Comparison of ENCODE assay signal across 14 mouse cellular contexts in genomic region chr3:95677420-95678090, GRCm38 (mm10). TPM values are rescaled to one million over a fixed set of nuclear protein-coding genes. Genes with fewer than 3 reads are reported as not detected.
DNase-seq lines count a peak whose midpoint lies in the region; TF ChIP-seq lines count a peak whose summit lies in the region.
"Had no signal": no experiment of that assay in that cellular context is flagged by ENCODE, and none has a peak within 500 bp of the region (broad histone marks: within the 10 kb centered on the region; RNA-seq: fewer than 3 reads in every experiment).

No protein-coding gene starts in this region.

- intact Hi-C loops in heart, adult 2 months (cut with DNase I) = loop anchor here (5.0 kb wide), 1 partner anchor 90 kb away; the partner anchor contains the start of gene Golph3l
- intact Hi-C loops in heart, postnatal 25 days (cut with DNase I) = loop anchor here (5.0 kb wide), 1 partner anchor 95 kb away; no protein-coding TSS in a partner anchor

- 59% methylated on average over 19 of the region's 19 CpGs for WGBS in heart, adult 2 months

- no peaks in the 10 kb centered on the region for H3K27me3 ChIP-seq in heart, adult 2 months (ENCODE audit: control insufficient read depth, insufficient read depth, low read length)
- no peaks in the 10 kb centered on the region for H3K27me3 ChIP-seq in E14TG2a.4 (ENCODE audit: insufficient read depth, low read length)
- H3K27me3 ChIP-seq: embryonic facial prominence, embryonic 15.5 days; hindbrain, embryonic 15.5 days; midbrain, embryonic 13.5 days; neural tube, embryonic 15.5 days; Patski had no signal

- no peak for TF ChIP-seq POLR2A in heart, adult 2 months (IDR thresholded peaks at IDR 0.05; ENCODE audit: insufficient read depth, low read depth, low read length)

- H3K27ac ChIP-seq in heart, adult 2 months = peak overlapping the region; percentile 96
- H3K27ac ChIP-seq: embryonic facial prominence, embryonic 15.5 days; hindbrain, embryonic 15.5 days; kidney, postnatal 0 days; midbrain, embryonic 13.5 days; neural tube, embryonic 15.5 days had no signal

- no peaks in the 10 kb centered on the region for H3K9me3 ChIP-seq in E14TG2a.4 (ENCODE audit: low read length)
- H3K9me3 ChIP-seq: embryonic facial prominence, embryonic 15.5 days; hindbrain, embryonic 15.5 days; midbrain, embryonic 13.5 days; neural tube, embryonic 15.5 days had no signal

- peak overlapping the region; percentile 27 for H3K9ac ChIP-seq in heart, adult 2 months (ENCODE audit: low read depth, low read length)
- H3K9ac ChIP-seq: embryonic facial prominence, embryonic 15.5 days; hindbrain, embryonic 15.5 days; midbrain, embryonic 13.5 days; neural tube, embryonic 15.5 days had no signal

- peaks cover 34% of the 10 kb centered on the region for H3K4me1 ChIP-seq in heart, adult 2 months (ENCODE audit: control insufficient read depth, insufficient read depth, low read length)
- H3K4me1 ChIP-seq in E14TG2a.4 (replicated peaks; ENCODE audit: low read depth, low read length) = peaks cover 88% of the 10 kb centered on the region

- no peak for DNase-seq in heart, adult 2 months
- no peak for DNase-seq in heart, postnatal 25 days (ENCODE audit: low spot score)
- peak; percentile 17 for DNase-seq in kidney, postnatal 10 days
- no peak for DNase-seq in kidney, adult 9 months
- DNase-seq in R1 (ENCODE audit: low read depth, low spot score) = peak; percentile 32
- DNase-seq in B cell, adult 2 months = no peak
- no peak for DNase-seq in adrenal gland, adult 18-20 months (ENCODE audit: low spot score in 2 of 2)

- TF ChIP-seq EP300 in heart, adult 2 months (IDR thresholded peaks at IDR 0.05; ENCODE audit: insufficient read depth, low read depth, low read length) = no peak

- H3K4me3 ChIP-seq in heart, adult 2 months = no peak overlapping the region
- peak overlapping the region; percentile 69 for H3K4me3 ChIP-seq in E14TG2a.4 (replicated peaks; ENCODE audit: low read length)
- H3K4me3 ChIP-seq: embryonic facial prominence, embryonic 15.5 days; hindbrain, embryonic 15.5 days; midbrain, embryonic 13.5 days; neural tube, embryonic 15.5 days had no signal

- peaks cover 15% of the 10 kb centered on the region for H3K36me3 ChIP-seq in heart, adult 2 months (ENCODE audit: control insufficient read depth, insufficient read depth, low read length)
- peaks cover 11% of the 10 kb centered on the region for H3K36me3 ChIP-seq in E14TG2a.4 (ENCODE audit: insufficient read depth, low read length)
- H3K36me3 ChIP-seq: hindbrain, embryonic 15.5 days; neural tube, embryonic 15.5 days had no signal

- no peaks in the 10 kb centered on the region for H3K79me2 ChIP-seq in heart, adult 2 months (replicated peaks; ENCODE audit: control insufficient read depth, insufficient read depth, low read length)

- no peak for TF ChIP-seq CTCF in heart, adult 2 months (IDR thresholded peaks at IDR 0.05)
- no peak for TF ChIP-seq CTCF in E14TG2a.4 (conservative IDR thresholded peaks at IDR 0.05; ENCODE audit: low read length)

RNA-seq across cellular contexts. Expression of gene Adamtsl4, which starts 10.2 kb away (rescaled TPM):
- 10 to 100 TPM; 39.2 to 51.4 TPM for total RNA-seq in heart, adult 2 months (2021)
- 36.2 and 46.2 TPM in 2 replicates for polyA plus RNA-seq in heart, adult 2 months (2012; rRNA removed)
- total RNA-seq in heart, postnatal 25 days (2021) = 10 to 100 TPM; 52.6 to 64.6 TPM
- 10 to 100 TPM in 1 of 2 experiments, 1 to 10 TPM in 1; 8.6 to 10.1 TPM for total RNA-seq in adrenal gland, adult 18-20 months (2021)

RNA-seq across cellular contexts. Expression of gene Mcl1, which starts 19.0 kb away (rescaled TPM):
- total RNA-seq in heart, adult 2 months (2021) = 100 to 1,000 TPM; 134 to 139 TPM
- 39.1 and 64.4 TPM in 2 replicates for polyA plus RNA-seq in heart, adult 2 months (2012; rRNA removed)
- total RNA-seq in heart, postnatal 25 days (2021) = 100 to 1,000 TPM; 128 to 152 TPM
- 100 to 1,000 TPM; 138 to 228 TPM for total RNA-seq in adrenal gland, adult 18-20 months (2021)

RNA-seq across cellular contexts. Expression of gene Ensa, which starts 52.8 kb away (rescaled TPM):
- 10 to 100 TPM; 71.5 to 77.7 TPM for total RNA-seq in heart, adult 2 months (2021)
- polyA plus RNA-seq in heart, adult 2 months (2012; rRNA removed) = 17.4 and 28.3 TPM in 2 replicates
- 10 to 100 TPM; 67.4 to 72.2 TPM for total RNA-seq in heart, postnatal 25 days (2021)
- total RNA-seq in adrenal gland, adult 18-20 months (2021) = 100 to 1,000 TPM in 1 of 2 experiments, 10 to 100 TPM in 1; 92.9 to 105 TPM

Comparison
In these comparisons a context has a peak if more than half of its experiments do, and no peak if none do; other contexts are left out.
1. DNase-seq: peak in kidney, postnatal 10 days (single experiment) and R1 (single experiment); none in heart, adult 2 months (0 of 2), heart, postnatal 25 days (single experiment), kidney, adult 9 months (single experiment), B cell, adult 2 months (0 of 2) and adrenal gland, adult 18-20 months (0 of 2).